Mouse (Mus musculus) layer of hippocampus, adult 9-10 months (tissue): ENCODE measurements around the gene Scamp3.

Experiments
- DNase-seq: peaks from one replicate; pipeline ENCODE4 v3.0.0; 2022; ENCODE audit warnings: low spot score

Scamp3 gene

DNA sequence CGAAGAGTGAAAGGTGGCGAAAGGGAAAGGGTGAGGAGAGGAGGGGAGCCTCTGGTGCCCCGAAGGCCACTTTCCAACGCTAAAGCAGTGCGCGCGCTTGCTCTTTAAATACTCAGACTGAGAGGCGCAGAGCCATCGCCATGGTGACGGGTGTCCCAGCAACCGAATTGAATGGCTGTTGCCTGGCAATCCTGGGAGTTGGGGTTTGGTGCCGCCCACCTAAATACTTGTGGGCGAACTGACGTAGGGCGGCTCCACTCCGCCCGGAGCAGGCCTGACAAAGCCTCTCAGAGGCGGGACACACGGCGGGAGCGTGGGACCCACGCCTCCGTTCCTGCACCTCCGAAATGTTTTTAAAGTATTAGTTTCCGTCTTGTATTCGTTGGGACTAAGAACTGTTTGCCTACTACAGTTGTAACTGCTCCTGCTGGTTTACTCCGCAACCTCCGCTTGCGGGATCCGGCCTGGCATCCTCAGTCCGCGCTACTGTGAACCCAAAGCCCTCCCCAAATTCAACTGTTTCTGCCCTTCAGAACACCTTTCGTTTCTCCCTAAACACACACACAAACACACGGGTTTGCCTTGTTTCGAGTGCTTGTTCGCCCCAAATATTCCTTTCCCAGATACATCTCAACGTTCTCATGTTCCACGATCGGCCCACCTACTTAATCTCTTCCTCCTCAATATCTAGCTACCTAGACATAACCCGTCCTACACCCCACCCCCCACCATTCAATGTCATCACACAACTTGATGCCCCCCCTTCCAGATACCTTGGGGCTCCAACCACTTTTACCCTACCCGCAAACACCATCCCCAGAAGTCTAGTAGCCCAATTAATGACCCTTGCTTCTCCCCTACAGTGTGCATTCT lies 50.3 kb downstream of the Scamp3 start:
- no peak for DNase-seq

DNA sequence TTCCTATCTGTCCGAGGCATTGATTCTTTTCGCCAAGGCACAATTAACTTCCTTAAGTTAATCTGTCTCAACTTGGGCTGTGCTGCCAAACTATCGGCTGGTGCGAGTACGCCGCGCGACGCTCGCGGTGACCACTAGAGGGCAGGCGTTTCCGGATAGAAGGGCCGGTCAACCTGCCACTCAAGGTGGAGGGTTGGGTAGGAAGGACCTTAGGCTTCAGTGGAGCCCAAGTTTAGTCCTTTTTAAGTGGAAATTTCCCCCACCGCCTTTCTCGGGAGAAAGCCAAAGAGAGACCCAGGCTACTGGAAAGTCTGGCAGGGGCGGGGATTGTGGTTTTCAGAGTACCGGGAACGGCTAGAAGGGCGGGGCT lies 50.9 kb downstream of the Scamp3 start:
- no peak for DNase-seq

DNA sequence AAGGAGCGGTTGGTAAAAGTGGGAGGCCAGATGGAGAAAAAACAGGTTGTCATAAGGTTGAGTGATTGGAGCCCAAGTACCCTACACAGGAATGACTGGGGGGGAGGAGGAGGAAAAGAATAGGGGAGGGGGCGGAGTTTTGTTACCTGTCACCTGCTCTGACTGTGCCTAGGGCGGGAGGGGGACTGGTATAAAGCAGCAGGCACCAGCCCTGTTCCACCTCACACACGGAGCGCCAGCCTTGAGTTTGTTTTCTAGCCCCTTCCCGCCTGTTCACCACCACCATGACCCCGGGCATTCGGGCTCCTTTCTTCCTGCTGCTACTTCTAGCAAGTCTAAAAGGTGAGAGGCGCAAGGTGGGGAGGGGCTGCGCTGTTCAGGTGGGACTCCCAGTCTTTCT lies 51.6 kb downstream of the Scamp3 start, which contains the start of gene Muc1:
Gene Muc1 (plus strand): TSS at position 222 of the 400 bp plus-strand sequence.
- no peak for DNase-seq

DNA sequence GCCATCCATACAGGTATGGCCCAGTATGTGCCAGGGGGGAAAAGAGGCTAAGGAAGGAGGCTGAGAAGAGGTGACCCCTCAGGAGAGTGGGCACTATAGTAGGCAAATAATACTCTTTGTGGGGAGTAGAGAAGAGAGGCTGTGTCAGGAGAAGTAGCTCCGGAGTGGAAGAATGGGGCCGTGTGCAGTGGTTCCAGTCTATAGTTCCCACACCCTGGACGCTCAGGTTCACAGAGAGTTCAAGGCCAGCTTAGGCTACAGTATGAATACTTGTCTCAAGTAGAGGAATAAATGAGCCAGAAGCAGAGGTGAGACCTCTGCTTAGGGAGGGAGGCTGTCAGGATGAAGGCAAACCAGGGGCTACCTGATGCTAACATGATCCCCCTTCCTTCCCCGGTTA lies 52.0 kb downstream of the Scamp3 start:
- no peak for DNase-seq

DNA sequence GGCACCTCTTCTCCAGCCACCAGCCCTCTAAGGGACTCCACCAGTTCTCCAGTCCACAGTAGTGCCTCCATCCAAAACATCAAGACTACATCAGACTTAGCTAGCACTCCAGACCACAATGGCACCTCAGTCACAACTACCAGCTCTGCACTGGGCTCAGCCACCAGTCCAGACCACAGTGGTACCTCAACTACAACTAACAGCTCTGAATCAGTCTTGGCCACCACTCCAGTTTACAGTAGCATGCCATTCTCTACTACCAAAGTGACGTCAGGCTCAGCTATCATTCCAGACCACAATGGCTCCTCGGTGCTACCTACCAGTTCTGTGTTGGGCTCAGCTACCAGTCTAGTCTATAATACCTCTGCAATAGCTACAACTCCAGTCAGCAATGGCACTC lies 53.3 kb downstream of the Scamp3 start:
- no peak for DNase-seq

DNA sequence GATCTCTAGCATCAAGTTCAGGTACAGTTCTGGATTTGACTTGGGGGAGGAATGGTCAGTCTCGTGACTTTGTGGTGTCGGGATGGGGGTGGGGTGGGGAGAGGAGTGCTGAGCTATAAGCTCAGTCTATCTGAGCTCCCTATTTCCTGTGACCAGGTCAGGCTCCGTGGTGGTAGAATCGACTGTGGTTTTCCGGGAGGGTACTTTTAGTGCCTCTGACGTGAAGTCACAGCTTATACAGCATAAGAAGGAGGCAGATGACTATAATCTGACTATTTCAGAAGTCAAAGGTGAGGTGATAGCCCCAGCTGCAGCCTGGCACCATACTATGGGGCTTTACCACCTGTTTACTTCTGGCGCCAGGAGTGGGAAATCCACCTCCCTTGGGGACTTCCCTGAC lies 54.1 kb downstream of the Scamp3 start:
- no peak for DNase-seq

DNA sequence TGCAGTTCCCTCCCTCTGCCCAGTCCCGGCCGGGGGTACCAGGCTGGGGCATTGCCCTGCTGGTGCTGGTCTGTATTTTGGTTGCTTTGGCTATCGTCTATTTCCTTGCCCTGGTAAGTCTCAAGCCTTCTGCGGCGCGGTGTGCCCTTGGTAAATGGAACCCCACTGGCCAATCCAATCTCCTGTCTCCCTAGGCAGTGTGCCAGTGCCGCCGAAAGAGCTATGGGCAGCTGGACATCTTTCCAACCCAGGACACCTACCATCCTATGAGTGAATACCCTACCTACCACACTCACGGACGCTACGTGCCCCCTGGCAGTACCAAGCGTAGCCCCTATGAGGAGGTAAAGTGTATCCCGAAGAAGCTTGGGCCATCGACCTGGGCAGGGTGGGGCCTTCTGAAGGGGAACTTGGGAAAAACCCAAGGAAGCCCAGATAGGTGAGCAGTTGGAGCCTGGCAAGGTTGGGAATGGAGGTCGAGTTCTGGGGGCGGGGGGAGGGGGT lies 54.6 kb downstream of the Scamp3 start:
- no peak for DNase-seq
